8 mouse cellular contexts compared by ENCODE assay signal in the genomic region with DNA sequence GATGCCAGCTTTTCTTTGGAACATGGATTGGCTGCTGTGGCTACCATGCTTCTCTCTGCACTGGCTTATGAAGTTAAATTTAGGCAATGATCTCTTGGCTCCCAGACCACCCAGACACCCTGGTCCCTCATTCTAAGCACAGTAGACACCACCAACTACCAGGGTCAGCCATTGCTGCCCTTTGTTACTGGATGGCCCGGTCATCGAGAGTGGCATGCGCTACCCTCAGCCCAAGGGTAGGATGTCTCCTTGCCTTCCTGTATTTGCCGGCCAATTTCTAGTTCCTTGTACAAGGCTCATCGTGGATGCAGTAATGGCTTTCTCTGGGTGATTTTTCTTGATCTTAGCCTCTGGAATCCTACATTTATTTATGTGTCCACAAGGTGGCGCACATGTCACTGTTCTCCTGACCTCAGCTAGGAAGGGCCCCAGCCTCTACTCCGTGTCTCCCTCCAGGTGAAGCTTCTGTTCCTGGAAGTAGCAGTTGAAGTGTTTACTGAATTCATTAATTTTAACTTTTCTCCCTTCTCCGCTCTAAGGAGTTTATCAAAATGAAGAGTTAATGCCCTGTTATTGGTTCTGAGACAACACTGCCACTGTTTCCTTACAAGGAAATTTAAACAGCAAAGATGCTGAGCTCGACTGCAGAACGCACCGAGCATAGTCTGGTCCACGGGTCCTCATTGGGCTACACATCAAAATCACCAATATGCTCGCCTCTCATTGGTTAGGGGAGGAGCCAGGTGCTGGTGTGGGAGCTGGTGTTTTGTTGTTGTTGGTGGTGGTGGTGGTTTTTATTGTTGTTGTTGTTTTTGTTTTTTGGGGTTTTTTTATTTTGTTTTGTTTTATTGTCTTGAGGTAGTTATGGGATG.
DNase-seq lines count a peak whose midpoint lies in the region.

No protein-coding gene starts in this region.

- no peaks in the 10 kb centered on the region for H3K27me3 ChIP-seq in hindbrain, embryonic 10.5 days (ENCODE audit: insufficient read depth, poor library complexity, severe bottlenecking)
- no peaks in the 10 kb centered on the region for H3K27me3 ChIP-seq in midbrain, embryonic 10.5 days (ENCODE audit: low read depth, poor library complexity, severe bottlenecking)
- no peaks in the 10 kb centered on the region for H3K27me3 ChIP-seq in splenic B cell, adult 2 months (ENCODE audit: control insufficient read depth, insufficient read depth, low read length, poor library complexity, severe bottlenecking)

- H3K4me3 ChIP-seq in hindbrain, embryonic 10.5 days: no peak overlapping the region
- no peak overlapping the region for H3K4me3 ChIP-seq in midbrain, embryonic 10.5 days

- H3K9me3 ChIP-seq in hindbrain, embryonic 10.5 days: no peaks in the 10 kb centered on the region
- H3K9me3 ChIP-seq in midbrain, embryonic 10.5 days (replicated peaks): no peaks in the 10 kb centered on the region

- DNase-seq in layer of hippocampus, postnatal 10 days (ENCODE audit: low spot score in 2 of 2): peak; percentile 43 to 61
- DNase-seq in layer of hippocampus, adult 9-11 months: no peak
- DNase-seq in adrenal gland, adult 18-20 months (ENCODE audit: low spot score in 2 of 2): peak; percentile 34 to 36
- peak; percentile 81 for DNase-seq in embryo, embryonic 10.5 days (ENCODE audit: low spot score)
- peak; percentile 32 for DNase-seq in hindbrain, embryonic 10.5 days (ENCODE audit: low spot score)
- DNase-seq in large intestine, adult 2 months (ENCODE audit: low read depth, low spot score): peak; percentile 25
- peak; percentile 44 for DNase-seq in midbrain, embryonic 10.5 days (ENCODE audit: low spot score)
- peak; percentile 75 for DNase-seq in splenic B cell, adult 2 months (ENCODE audit: low read depth, low spot score)

- H3K4me1 ChIP-seq in hindbrain, embryonic 10.5 days (replicated peaks): no peaks in the 10 kb centered on the region
- H3K4me1 ChIP-seq in midbrain, embryonic 10.5 days: no peaks in the 10 kb centered on the region

- no peak overlapping the region for H3K27ac ChIP-seq in hindbrain, embryonic 10.5 days
- H3K27ac ChIP-seq in midbrain, embryonic 10.5 days (replicated peaks): no peak overlapping the region

- WGBS in hindbrain, embryonic 10.5 days: 44% methylated on average over 13 of the region's 13 CpGs
- WGBS in large intestine, adult 2 months: 29% methylated on average over 13 of the region's 13 CpGs
- WGBS in midbrain, embryonic 10.5 days: 52% methylated on average over 13 of the region's 13 CpGs

- H3K36me3 ChIP-seq in hindbrain, embryonic 10.5 days: no peaks in the 10 kb centered on the region
- no peaks in the 10 kb centered on the region for H3K36me3 ChIP-seq in midbrain, embryonic 10.5 days
- no peaks in the 10 kb centered on the region for H3K36me3 ChIP-seq in splenic B cell, adult 2 months (ENCODE audit: control insufficient read depth, insufficient read depth, low read length, poor library complexity, severe bottlenecking)
